Mouse (Mus musculus) forebrain, embryonic 15.5 days (tissue): Measurements from ENCODE around the gene Mtx2. TPM values are rescaled to one million over a fixed set of nuclear protein-coding genes. Genes with fewer than 3 reads are reported as not detected.

Experiments
- polyA plus RNA-seq: library from polyadenylated mRNA; unstranded; fragments of >200 nt; fragmentation: Nextera tagmentation; extraction: Ambion mirVana; gene quantifications from 2 replicates; pipeline ENCODE4 v1.2.1, GENCODE M21; 2015

Mtx2 gene
- polyA plus RNA-seq, 1 experiment from 2014 or later, result 133 TPM

Other genes starting within 250 kb of the Mtx2 start
- 46.8 and 48.3 TPM in 2 replicates for gene Lnpk, start 246.4 kb upstream of the Mtx2 start, polyA plus RNA-seq
- gene Evx2, start 166.2 kb upstream of the Mtx2 start, polyA plus RNA-seq, result not detected in 2 replicates
- gene Hoxd13, start 157.5 kb upstream of the Mtx2 start, polyA plus RNA-seq, result not detected in 2 replicates
- gene Hoxd12, start 150.8 kb upstream of the Mtx2 start, polyA plus RNA-seq, result not detected in 2 replicates
- not detected in 2 replicates for gene Hoxd11, start 146.2 kb upstream of the Mtx2 start, polyA plus RNA-seq
- not detected in 2 replicates for gene Hoxd10, start 133.9 kb upstream of the Mtx2 start, polyA plus RNA-seq
- not detected in 2 replicates for gene Hoxd9, start 128.1 kb upstream of the Mtx2 start, polyA plus RNA-seq
- 0.10 TPM in 1 of 2 replicates, not detected in the other for gene Hoxd8, start 121.2 kb upstream of the Mtx2 start, polyA plus RNA-seq
- not detected in 2 replicates for gene Hoxd3, start 113.9 kb upstream of the Mtx2 start, polyA plus RNA-seq
- not detected in 2 replicates for gene Hoxd4, start 113.9 kb upstream of the Mtx2 start, polyA plus RNA-seq
- gene Gm28230, start 99.1 kb upstream of the Mtx2 start, polyA plus RNA-seq, result not detected in 2 replicates
- not detected in 2 replicates for gene Hoxd1, start 62.8 kb upstream of the Mtx2 start, polyA plus RNA-seq